Mouse (Mus musculus) intestine, embryonic 14.5 days (tissue): ENCODE measurements at regions not wholly inside any gene's neighbourhood (a gene's known extent, or its start where the extent isn't known, plus 50 kb on each side); places are given as distances from the start of the nearest gene placed in this dataset.

Experiments used
- ATAC-seq: fragments of 200-750 bp; cut with Nextera tagmentation; replicated peaks from 2 replicates; pipeline ENCODE4 v1.8.0; 2017; ENCODE audit warnings: low read depth, moderate number of reproducible peaks, moderate TSS enrichment, moderate library complexity; ENCODE audit not compliant: low FRiP score, low TSS enrichment
- DNase-seq: peaks from one replicate; pipeline ENCODE4 v3.0.0-alpha.2; 2018; ENCODE audit warnings: low spot score
- H3K27ac ChIP-seq: fragments of 300-500 bp; sonication (generic); 2 replicates; pipeline ENCODE4 v1.5.1; 2014; ENCODE audit warnings: low read depth, mild to moderate bottlenecking, control low read depth
- H3K27me3 ChIP-seq: fragments of 300-500 bp; sonication (generic); replicated peaks from 2 replicates; pipeline ENCODE4 v1.6.1; 2014; ENCODE audit warnings: low read length, control low read depth; ENCODE audit not compliant: control insufficient read depth, insufficient read depth
- H3K36me3 ChIP-seq: fragments of 300-500 bp; sonication (generic); 2 replicates; pipeline ENCODE4 v1.6.1; 2014; ENCODE audit warnings: low read length, control low read depth; ENCODE audit not compliant: control insufficient read depth, insufficient read depth
- H3K4me1 ChIP-seq: fragments of 300-500 bp; sonication (generic); replicated peaks from 2 replicates; pipeline ENCODE4 v1.6.1; 2014; ENCODE audit warnings: low read length, control low read depth, mixed read lengths; ENCODE audit not compliant: control insufficient read depth, insufficient read depth
- H3K4me2 ChIP-seq: fragments of 300-500 bp; sonication (generic); 2 replicates; pipeline ENCODE4 v1.6.1; 2014; ENCODE audit warnings: low read length
- H3K4me3 ChIP-seq: fragments of 300-500 bp; sonication (generic); 2 replicates; pipeline ENCODE4 v1.5.1; 2014; ENCODE audit warnings: low read depth, low read length, control low read depth, mixed read lengths
- H3K9ac ChIP-seq: fragments of 300-500 bp; sonication (generic); 2 replicates; pipeline ENCODE4 v1.6.1; 2014; ENCODE audit warnings: mild to moderate bottlenecking, low read length
- H3K9me3 ChIP-seq: fragments of 300-500 bp; sonication (generic); 2 replicates; pipeline ENCODE4 v1.6.1; 2016; ENCODE audit warnings: low read length, control low read depth; ENCODE audit not compliant: control insufficient read depth
- WGBS: fragments of 180-500 bp; shearing (Covaris S2); extraction: QIAGEN DNeasy Blood & Tissue Kit; methylation state at CpG from one replicate; pipeline ENCODE4 v1.1.7; 2014; 5-methylcytosine and 5-hydroxymethylcytosine counted together

GRCm38 (mm10) chr1:90275786-90276520 is 72.2 kb downstream of the Ackr3 start:
- no peak overlapping the region for H3K27ac ChIP-seq
- DNase-seq (no peak), ATAC-seq (no peak)
- no peaks in the 10 kb centered on the region for H3K27me3 ChIP-seq
- H3K4me3 ChIP-seq: no peak overlapping the region
- no peaks in the 10 kb centered on the region for H3K9me3 ChIP-seq
- no peak overlapping the region for H3K4me2 ChIP-seq
- no peaks in the 10 kb centered on the region for H3K36me3 ChIP-seq
- no peak overlapping the region for H3K9ac ChIP-seq
- no peaks in the 10 kb centered on the region for H3K4me1 ChIP-seq
- 87% methylated on average over 16 of the region's 16 CpGs for WGBS

GRCm38 (mm10) chr1:90277486-90278255 is 73.9 kb downstream of the Ackr3 start:
- no peak overlapping the region for H3K4me3 ChIP-seq
- no peak overlapping the region for H3K27ac ChIP-seq
- H3K27me3 ChIP-seq: no peaks in the 10 kb centered on the region
- no peak for DNase-seq
- H3K4me2 ChIP-seq: no peak overlapping the region
- H3K4me1 ChIP-seq: peaks cover under 1% of the 10 kb centered on the region; the same call in 1 of the 2 replicates
- no peaks in the 10 kb centered on the region for H3K36me3 ChIP-seq
- H3K9ac ChIP-seq: no peak overlapping the region
- 78% methylated on average over 18 of the region's 18 CpGs for WGBS
- ATAC-seq: no peak
- no peaks in the 10 kb centered on the region for H3K9me3 ChIP-seq

GRCm38 (mm10) chr1:90279066-90279839 is 75.5 kb downstream of the Ackr3 start:
- Histone ChIP-seq H3K27ac (no peak overlapping the region), H3K9ac (no peak overlapping the region), H3K4me2 (no peak overlapping the region), H3K9me3 (no peaks in the 10 kb centered on the region), H3K36me3 (no peaks in the 10 kb centered on the region), H3K4me3 (no peak overlapping the region), H3K27me3 (no peaks in the 10 kb centered on the region), H3K4me1 (peaks cover 3% of the 10 kb centered on the region; the same call in 1 of the 2 replicates)
- ATAC-seq (no peak), DNase-seq (no peak)
- WGBS: 48% methylated on average over 20 of the region's 20 CpGs

GRCm38 (mm10) chr1:90280227-90280626 is 76.4 kb downstream of the Ackr3 start:
- no peak for ATAC-seq
- Histone ChIP-seq H3K9me3 (no peaks in the 10 kb centered on the region), H3K9ac (no peak overlapping the region), H3K4me3 (no peak overlapping the region), H3K36me3 (no peaks in the 10 kb centered on the region), H3K27ac (no peak overlapping the region), H3K27me3 (no peaks in the 10 kb centered on the region), H3K4me2 (no peak overlapping the region), H3K4me1 (peaks cover 3% of the 10 kb centered on the region; the same call in 1 of the 2 replicates)
- WGBS: 48% methylated on average over 8 of the region's 8 CpGs
- DNase-seq: no peak

GRCm38 (mm10) chr1:90281255-90281654 is 77.5 kb downstream of the Ackr3 start:
- Histone ChIP-seq H3K4me3 (no peak overlapping the region), H3K9ac (no peak overlapping the region), H3K27ac (no peak overlapping the region), H3K9me3 (no peaks in the 10 kb centered on the region), H3K4me2 (no peak overlapping the region), H3K27me3 (no peaks in the 10 kb centered on the region), H3K4me1 (peaks cover 3% of the 10 kb centered on the region; the same call in 1 of the 2 replicates), H3K36me3 (no peaks in the 10 kb centered on the region)
- 91% methylated on average over 1 of the region's 1 CpGs for WGBS
- ATAC-seq: no peak
- DNase-seq: no peak

- H3K27me3 ChIP-seq: no peaks in the 10 kb centered on the region
- 78% methylated on average over 6 of the region's 6 CpGs for WGBS
These were observed 78.2 kb downstream of the Ackr3 start for GRCm38 (mm10) chr1:90281956-90282355.

GRCm38 (mm10) chr1:90282367-90282766 is 78.6 kb downstream of the Ackr3 start:
- DNase-seq: no peak
- no peak for ATAC-seq
- no peaks in the 10 kb centered on the region for H3K27me3 ChIP-seq
- H3K4me3 ChIP-seq: no peak overlapping the region
- H3K9me3 ChIP-seq: no peaks in the 10 kb centered on the region
- H3K9ac ChIP-seq: no peak overlapping the region
- no peaks in the 10 kb centered on the region for H3K36me3 ChIP-seq
- 57% methylated on average over 8 of the region's 8 CpGs for WGBS
- H3K27ac ChIP-seq: no peak overlapping the region
- H3K4me1 ChIP-seq: peaks cover 3% of the 10 kb centered on the region; the same call in 1 of the 2 replicates
- H3K4me2 ChIP-seq: no peak overlapping the region

More at GRCm38 (mm10) chr1:90281956-90282355, 78.2 kb downstream of the Ackr3 start:
- no peak for ATAC-seq
- H3K4me1 ChIP-seq: peaks cover 3% of the 10 kb centered on the region; the same call in 1 of the 2 replicates
- H3K36me3 ChIP-seq: no peaks in the 10 kb centered on the region
- no peak for DNase-seq
- H3K4me3 ChIP-seq: no peak overlapping the region
- no peak overlapping the region for H3K4me2 ChIP-seq
- no peaks in the 10 kb centered on the region for H3K9me3 ChIP-seq
- H3K27ac ChIP-seq: no peak overlapping the region
- no peak overlapping the region for H3K9ac ChIP-seq

- Histone ChIP-seq H3K9me3 (no peaks in the 10 kb centered on the region), H3K4me2 (no peak overlapping the region), H3K27me3 (no peaks in the 10 kb centered on the region), H3K9ac (no peak overlapping the region), H3K27ac (no peak overlapping the region), H3K4me1 (peaks cover 3% of the 10 kb centered on the region; the same call in 1 of the 2 replicates), H3K36me3 (no peaks in the 10 kb centered on the region), H3K4me3 (no peak overlapping the region)
- 57% methylated on average over 11 of the region's 11 CpGs for WGBS
- DNase-seq (no peak), ATAC-seq (no peak)
These were observed 79.5 kb downstream of the Ackr3 start for GRCm38 (mm10) chr1:90283176-90283775.
